Mouse (Mus musculus) thymus, adult 2 months (tissue): ENCODE results near the gene Epor.

Source experiments
- CTCF ChIP-seq: fragments of 200-500 bp; IDR thresholded peaks from 2 replicates; pipeline ENCODE4 v1.5.1; 2012; ENCODE audit warnings: mild to moderate bottlenecking, control low read depth, low read length, moderate library complexity, borderline replicate concordance; ENCODE audit not compliant: control insufficient read depth, poor library complexity, insufficient read depth; ENCODE audit errors: extremely low read depth
- POLR2A ChIP-seq: fragments of 200-500 bp; IDR thresholded peaks from 2 replicates; pipeline ENCODE4 v1.6.1; 2012; ENCODE audit warnings: mild to moderate bottlenecking, low read length, control low read depth, moderate library complexity; ENCODE audit not compliant: control insufficient read depth, poor library complexity, insufficient read depth; ENCODE audit errors: extremely low read depth

GRCm38 (mm10) chr9:21925506-21925905 is 37.8 kb downstream of the Epor start:
- TF ChIP-seq POLR2A (no peak), CTCF (no peak)
